Mouse (Mus musculus): ENCODE data around the gene Lrrk2. TPM values are rescaled to one million over a fixed set of nuclear protein-coding genes. Genes with fewer than 3 reads are reported as not detected.
A peak's percentile ranks its signal among the peaks of the same experiment; 100 is the strongest.

The Lrrk2 gene
- polyA plus RNA-seq, 1 experiment from 2014 or later, result 4.2 TPM

- Histone ChIP-seq H3K4me3 (ENCODE audit: low read depth, low read length) (no peak overlapping the region), H3K4me2 (no peak overlapping the region), H3K27ac (ENCODE audit: low read depth, low read length) (no peak overlapping the region), H3K36me3 (ENCODE audit: control insufficient read depth, insufficient read depth, low read length) (no peaks in the 10 kb centered on the region), H3K9me3 (ENCODE audit: control insufficient read depth, low read length) (no peaks in the 10 kb centered on the region), H3K9ac (ENCODE audit: low read length) (no peak overlapping the region), H3K27me3 (ENCODE audit: control insufficient read depth, insufficient read depth, low read length) (no peaks in the 10 kb centered on the region), H3K4me1 (ENCODE audit: control insufficient read depth, insufficient read depth, low read length) (no peaks in the 10 kb centered on the region)
- ATAC-seq (ENCODE audit: low FRiP score), result no peak
- 75% methylated on average over 5 of the region's 5 CpGs for WGBS
- peak; percentile 84 for DNase-seq (ENCODE audit: low spot score, missing footprints)
Observed at GRCm38 (mm10) chr15:91671987-91672386, 988 bp upstream of the Lrrk2 start.

DNA sequence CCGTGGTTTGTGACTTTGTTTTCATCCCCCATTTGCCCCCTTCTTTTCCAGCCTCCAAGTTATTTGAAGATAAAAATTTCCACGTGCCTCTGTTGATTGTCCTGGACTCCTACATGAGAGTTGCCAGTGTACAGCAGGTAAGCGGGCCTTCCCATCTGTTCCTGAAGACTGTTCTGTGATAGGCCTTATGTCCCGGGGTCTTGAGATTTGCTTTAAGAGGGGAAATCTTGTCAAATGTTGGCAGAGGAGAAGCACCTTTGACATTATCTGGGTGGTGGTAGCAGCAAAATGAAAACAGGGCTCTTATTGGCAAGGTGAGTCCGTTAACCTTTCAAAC, 562 bp downstream of the Lrrk2 start:
- DNase-seq (ENCODE audit: low spot score, missing footprints) (no peak), ATAC-seq (ENCODE audit: low FRiP score) (peak; percentile 10; the same call in 1 of the 2 replicates)
- H3K9ac ChIP-seq (ENCODE audit: low read length), result peak overlapping the region; percentile 59
- H3K9me3 ChIP-seq (ENCODE audit: control insufficient read depth, low read length), result no peaks in the 10 kb centered on the region
- no peaks in the 10 kb centered on the region for H3K27me3 ChIP-seq (ENCODE audit: control insufficient read depth, insufficient read depth, low read length)
- H3K36me3 ChIP-seq (ENCODE audit: control insufficient read depth, insufficient read depth, low read length), result no peaks in the 10 kb centered on the region
- no peak overlapping the region for H3K27ac ChIP-seq (ENCODE audit: low read depth, low read length)
- 44% methylated on average over 5 of the region's 5 CpGs for WGBS
- H3K4me2 ChIP-seq, result peak overlapping the region; percentile 48
- peak overlapping the region; percentile 37 for H3K4me3 ChIP-seq (ENCODE audit: low read depth, low read length)
- H3K4me1 ChIP-seq (ENCODE audit: control insufficient read depth, insufficient read depth, low read length), result no peaks in the 10 kb centered on the region

DNA sequence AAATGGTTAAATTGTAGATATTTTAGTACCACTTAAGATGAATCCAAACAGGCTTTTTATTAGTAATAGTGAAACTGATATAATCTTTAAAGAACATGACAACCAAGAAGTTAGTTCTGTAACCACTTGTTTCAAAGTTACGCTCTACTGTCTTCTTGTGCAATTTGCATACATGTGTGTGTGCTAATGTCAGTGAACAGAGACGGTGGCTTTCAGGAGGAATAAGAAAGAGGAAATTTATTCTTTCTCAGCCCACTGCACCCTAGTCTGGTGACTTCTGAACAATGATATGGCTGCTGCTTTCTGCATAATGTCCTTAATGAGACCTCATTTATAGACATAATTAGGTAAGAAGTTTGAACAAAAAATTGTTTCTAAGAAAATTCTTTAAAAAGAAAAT, 7.1 kb downstream of the Lrrk2 start:
- Histone ChIP-seq H3K4me2 (no peak overlapping the region), H3K4me3 (ENCODE audit: low read depth, low read length) (no peak overlapping the region), H3K27me3 (ENCODE audit: control insufficient read depth, insufficient read depth, low read length) (no peaks in the 10 kb centered on the region), H3K9me3 (ENCODE audit: control insufficient read depth, low read length) (no peaks in the 10 kb centered on the region), H3K36me3 (ENCODE audit: control insufficient read depth, insufficient read depth, low read length) (no peaks in the 10 kb centered on the region), H3K27ac (ENCODE audit: low read depth, low read length) (no peak overlapping the region), H3K9ac (ENCODE audit: low read length) (no peak overlapping the region), H3K4me1 (ENCODE audit: control insufficient read depth, insufficient read depth, low read length) (no peaks in the 10 kb centered on the region)
- ATAC-seq (ENCODE audit: low FRiP score) (no peak), DNase-seq (ENCODE audit: low spot score, missing footprints) (no peak)
- 79% methylated on average over 2 of the region's 2 CpGs for WGBS

GRCm38 (mm10) chr15:91685880-91686563, 13.0 kb downstream of the Lrrk2 start:
- no peaks in the 10 kb centered on the region for H3K9me3 ChIP-seq (ENCODE audit: control insufficient read depth, low read length)
- H3K4me2 ChIP-seq, result no peak overlapping the region
- no peak overlapping the region for H3K9ac ChIP-seq (ENCODE audit: low read length)
- no peak overlapping the region for H3K27ac ChIP-seq (ENCODE audit: low read depth, low read length)
- H3K4me1 ChIP-seq (ENCODE audit: control insufficient read depth, insufficient read depth, low read length), result no peaks in the 10 kb centered on the region
- no peak overlapping the region for H3K4me3 ChIP-seq (ENCODE audit: low read depth, low read length)
- no peak for DNase-seq (ENCODE audit: low spot score, missing footprints)
- no peaks in the 10 kb centered on the region for H3K27me3 ChIP-seq (ENCODE audit: control insufficient read depth, insufficient read depth, low read length)
- no peak for ATAC-seq (ENCODE audit: low FRiP score)
- WGBS, result 82% methylated on average over 7 of the region's 7 CpGs
- no peaks in the 10 kb centered on the region for H3K36me3 ChIP-seq (ENCODE audit: control insufficient read depth, insufficient read depth, low read length)

- Histone ChIP-seq H3K9me3 (ENCODE audit: control insufficient read depth, low read length) (no peaks in the 10 kb centered on the region), H3K4me1 (ENCODE audit: control insufficient read depth, insufficient read depth, low read length) (no peaks in the 10 kb centered on the region), H3K27ac (ENCODE audit: low read depth, low read length) (no peak overlapping the region), H3K9ac (ENCODE audit: low read length) (no peak overlapping the region), H3K27me3 (ENCODE audit: control insufficient read depth, insufficient read depth, low read length) (no peaks in the 10 kb centered on the region), H3K36me3 (ENCODE audit: control insufficient read depth, insufficient read depth, low read length) (no peaks in the 10 kb centered on the region), H3K4me2 (no peak overlapping the region), H3K4me3 (ENCODE audit: low read depth, low read length) (no peak overlapping the region)
- DNase-seq (ENCODE audit: low spot score, missing footprints) (no peak), ATAC-seq (ENCODE audit: low FRiP score) (no peak)
- 92% methylated on average over 9 of the region's 9 CpGs for WGBS
Observed at GRCm38 (mm10) chr15:91690648-91691047, 17.7 kb downstream of the Lrrk2 start.

DNA sequence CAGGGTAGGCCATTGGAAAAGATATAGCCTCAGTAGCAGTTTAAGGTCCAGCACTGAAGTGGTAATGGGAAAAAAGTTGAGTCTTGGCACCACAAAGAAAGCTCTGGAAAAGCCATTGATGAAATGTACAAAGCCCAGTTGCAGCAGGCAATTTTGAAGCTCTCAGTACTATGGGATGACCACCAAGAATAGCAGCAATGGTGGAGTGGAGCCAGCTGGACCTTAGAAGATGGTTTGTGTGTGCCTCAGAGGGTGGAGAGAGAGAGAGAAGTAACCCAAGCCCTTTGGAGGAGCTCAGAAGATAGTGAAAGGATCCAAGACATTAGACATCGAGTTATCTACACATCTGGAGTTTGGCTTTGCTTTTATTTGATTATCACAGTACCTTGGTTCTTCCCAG, 20.1 kb downstream of the Lrrk2 start:
- no peaks in the 10 kb centered on the region for H3K27me3 ChIP-seq (ENCODE audit: control insufficient read depth, insufficient read depth, low read length)
- H3K9me3 ChIP-seq (ENCODE audit: control insufficient read depth, low read length), result no peaks in the 10 kb centered on the region
- H3K36me3 ChIP-seq (ENCODE audit: control insufficient read depth, insufficient read depth, low read length), result no peaks in the 10 kb centered on the region
- no peak for ATAC-seq (ENCODE audit: low FRiP score)
- no peak overlapping the region for H3K4me2 ChIP-seq
- no peaks in the 10 kb centered on the region for H3K4me1 ChIP-seq (ENCODE audit: control insufficient read depth, insufficient read depth, low read length)
- no peak overlapping the region for H3K9ac ChIP-seq (ENCODE audit: low read length)
- H3K27ac ChIP-seq (ENCODE audit: low read depth, low read length), result no peak overlapping the region
- 76% methylated on average over 1 of the region's 1 CpGs for WGBS
- DNase-seq (ENCODE audit: low spot score, missing footprints), result no peak
- no peak overlapping the region for H3K4me3 ChIP-seq (ENCODE audit: low read depth, low read length)

DNA sequence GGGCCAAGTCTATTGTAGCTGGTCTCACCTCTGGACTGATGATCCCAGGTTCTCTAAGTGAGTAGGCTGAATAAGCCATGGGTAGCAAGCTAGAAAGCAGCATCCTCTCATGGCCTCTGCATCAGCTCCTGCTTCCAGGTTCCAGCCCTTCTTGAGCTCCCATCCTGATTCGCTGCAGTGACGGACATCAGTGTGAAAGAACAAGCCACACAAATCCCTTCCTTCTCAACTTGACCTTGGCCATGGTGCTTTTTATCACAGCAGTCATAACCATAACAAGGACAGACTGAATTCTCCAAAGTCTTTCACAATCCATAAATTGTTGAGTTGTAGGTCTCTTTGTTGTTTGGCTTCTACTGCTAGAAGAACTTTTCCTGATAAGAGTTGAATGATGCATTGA, 20.9 kb downstream of the Lrrk2 start:
- H3K4me1 ChIP-seq (ENCODE audit: control insufficient read depth, insufficient read depth, low read length), result no peaks in the 10 kb centered on the region
- WGBS, result 94% methylated on average over 2 of the region's 2 CpGs
- no peak overlapping the region for H3K27ac ChIP-seq (ENCODE audit: low read depth, low read length)
- no peaks in the 10 kb centered on the region for H3K9me3 ChIP-seq (ENCODE audit: control insufficient read depth, low read length)
- DNase-seq (ENCODE audit: low spot score, missing footprints) (no peak), ATAC-seq (ENCODE audit: low FRiP score) (no peak)
- H3K9ac ChIP-seq (ENCODE audit: low read length), result no peak overlapping the region
- H3K4me2 ChIP-seq, result no peak overlapping the region
- no peaks in the 10 kb centered on the region for H3K27me3 ChIP-seq (ENCODE audit: control insufficient read depth, insufficient read depth, low read length)
- no peak overlapping the region for H3K4me3 ChIP-seq (ENCODE audit: low read depth, low read length)
- no peaks in the 10 kb centered on the region for H3K36me3 ChIP-seq (ENCODE audit: control insufficient read depth, insufficient read depth, low read length)

DNA sequence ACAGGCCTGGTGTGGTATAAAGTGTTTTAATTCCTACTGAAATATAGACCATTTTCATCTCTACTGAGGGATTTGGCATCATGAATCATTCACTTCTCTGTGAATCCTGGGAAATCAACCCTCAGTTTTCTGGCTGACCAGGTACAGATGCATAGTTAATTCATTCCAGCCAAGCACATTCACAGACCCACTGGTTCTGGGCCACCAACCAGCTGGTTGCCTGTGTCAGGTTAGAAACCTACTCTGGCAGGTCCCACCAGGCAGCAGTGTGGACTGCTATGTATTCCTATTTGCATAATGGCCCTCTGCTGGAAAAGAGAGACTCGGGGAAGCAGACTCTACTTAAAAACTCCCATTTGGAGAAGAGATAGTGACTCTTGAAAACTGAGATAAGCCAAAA, 27.9 kb downstream of the Lrrk2 start:
- Histone ChIP-seq H3K27ac (ENCODE audit: low read depth, low read length) (no peak overlapping the region), H3K4me1 (ENCODE audit: control insufficient read depth, insufficient read depth, low read length) (no peaks in the 10 kb centered on the region), H3K4me2 (no peak overlapping the region), H3K27me3 (ENCODE audit: control insufficient read depth, insufficient read depth, low read length) (no peaks in the 10 kb centered on the region), H3K9ac (ENCODE audit: low read length) (no peak overlapping the region), H3K4me3 (ENCODE audit: low read depth, low read length) (no peak overlapping the region), H3K36me3 (ENCODE audit: control insufficient read depth, insufficient read depth, low read length) (no peaks in the 10 kb centered on the region), H3K9me3 (ENCODE audit: control insufficient read depth, low read length) (no peaks in the 10 kb centered on the region)
- no peak for DNase-seq (ENCODE audit: low spot score, missing footprints)
- no peak for ATAC-seq (ENCODE audit: low FRiP score)
- 64% methylated on average over 1 of the region's 1 CpGs for WGBS

- H3K4me2 ChIP-seq, result no peak overlapping the region
- H3K4me3 ChIP-seq (ENCODE audit: low read depth, low read length), result no peak overlapping the region
- no peak overlapping the region for H3K27ac ChIP-seq (ENCODE audit: low read depth, low read length)
- no peaks in the 10 kb centered on the region for H3K4me1 ChIP-seq (ENCODE audit: control insufficient read depth, insufficient read depth, low read length)
- H3K27me3 ChIP-seq (ENCODE audit: control insufficient read depth, insufficient read depth, low read length), result no peaks in the 10 kb centered on the region
- ATAC-seq (ENCODE audit: low FRiP score), result 0 out of 2 replicates have a peak, but pooled peaks have one; percentile 30
- H3K36me3 ChIP-seq (ENCODE audit: control insufficient read depth, insufficient read depth, low read length), result no peaks in the 10 kb centered on the region
- DNase-seq (ENCODE audit: low spot score, missing footprints), result no peak
- H3K9ac ChIP-seq (ENCODE audit: low read length), result no peak overlapping the region
- 61% methylated on average over 8 of the region's 8 CpGs for WGBS
- H3K9me3 ChIP-seq (ENCODE audit: control insufficient read depth, low read length), result no peaks in the 10 kb centered on the region
Observed at GRCm38 (mm10) chr15:91702991-91703715, 30.2 kb downstream of the Lrrk2 start.

Measured in midbrain, embryonic 11.5 days (tissue).